Mouse (Mus musculus): ENCODE measurements around the gene Sema4c. TPM values are rescaled to one million over a fixed set of nuclear protein-coding genes. Genes with fewer than 3 reads are reported as not detected.

Gene Sema4c
- polyA plus RNA-seq, 2 experiments from 2014 or later: 0.13 TPM; not detected in 1

Other genes starting within 250 kb of the Sema4c start
- gene Kansl3, start 189.2 kb downstream of the Sema4c start, polyA plus RNA-seq (2017; shearing (Covaris generic)): 10 to 100 TPM; 43.4 to 44.7 TPM
- under 1 TPM in 1 of 2 experiments, not detected in 1; 0.42 TPM for gene Fer1l5, start 186.1 kb downstream of the Sema4c start, polyA plus RNA-seq (2017; shearing (Covaris generic))
- gene Lman2l, start 113.1 kb downstream of the Sema4c start, polyA plus RNA-seq (2017; shearing (Covaris generic)): 10 to 100 TPM in 1 of 2 experiments, 1 to 10 TPM in 1; 9.1 to 13.3 TPM
- 10 to 100 TPM in 1 of 2 experiments, 1 to 10 TPM in 1; 9.0 to 10.4 TPM for gene Cnnm4, start 86.7 kb downstream of the Sema4c start, polyA plus RNA-seq (2017; shearing (Covaris generic))
- gene Cnnm3, start 46.5 kb downstream of the Sema4c start, polyA plus RNA-seq (2017; shearing (Covaris generic)): 1 to 10 TPM; 4.0 to 5.5 TPM
- gene Ankrd23, start 21.5 kb downstream of the Sema4c start, polyA plus RNA-seq (2017; shearing (Covaris generic)): 10 to 100 TPM; 28.7 to 52.4 TPM
- under 1 TPM in 1 of 2 experiments, not detected in 1; 0.73 TPM for gene Gm42417, start 18.9 kb downstream of the Sema4c start, polyA plus RNA-seq (2017; shearing (Covaris generic))
- 10 to 100 TPM; 21.5 to 21.6 TPM for gene Ankrd39, start 10.9 kb downstream of the Sema4c start, polyA plus RNA-seq (2017; shearing (Covaris generic))
- not detected for gene Fam178b, start 124.8 kb upstream of the Sema4c start, polyA plus RNA-seq (2017; shearing (Covaris generic))
- 100 to 1,000 TPM; 325 to 418 TPM for gene Cox5b, start 133.1 kb upstream of the Sema4c start, polyA plus RNA-seq (2017; shearing (Covaris generic))
- not detected for gene 4933424G06Rik, start 151.8 kb upstream of the Sema4c start, polyA plus RNA-seq (2017; shearing (Covaris generic))
- gene Actr1b, start 156.1 kb upstream of the Sema4c start, polyA plus RNA-seq (2017; shearing (Covaris generic)): 10 to 100 TPM; 41.9 to 51.7 TPM
- 100 to 1,000 TPM; 171 to 269 TPM for gene Zap70, start 203.4 kb upstream of the Sema4c start, polyA plus RNA-seq (2017; shearing (Covaris generic))

Measured in activated CD4-positive, CD25-positive, alpha-beta regulatory T cell, adult 4 months (primary cell).